Mouse (Mus musculus): Measurements from ENCODE around the gene Bag5. TPM values are rescaled to one million over a fixed set of nuclear protein-coding genes. Genes with fewer than 3 reads are reported as not detected.
A peak's percentile ranks its signal among the peaks of the same experiment; 100 is the strongest.

Gene Bag5
- 71.7 and 73.1 TPM in 2 replicates for polyA plus RNA-seq (2015; fragmentation: Nextera tagmentation; extraction: Ambion mirVana)

GRCm38 (mm10) chr12:111713004-111713651 lies at the start of gene Bag5, which contains the start of gene Apopt1:
Bag5 (minus strand) TSS chr12:111713257.
Apopt1 (plus strand) TSS chr12:111713261.
- Histone ChIP-seq H3K4me1 (peaks cover 26% of the 10 kb centered on the region), H3K9ac (peak within 1 kb of the TSS; percentile 85), H3K9me3 (no peaks in the 10 kb centered on the region), H3K4me2 (peak within 1 kb of the TSS; percentile 71), H3K27me3 (replicated peaks) (no peaks in the 10 kb centered on the region), H3K27ac (peak within 1 kb of the TSS; percentile 86), H3K4me3 (peak within 1 kb of the TSS; percentile 83), H3K36me3 (replicated peaks) (peaks cover 23% of the 10 kb centered on the region)
- WGBS, result under 1% methylated on average over 85 of the region's 86 CpGs
- ATAC-seq (replicated peaks), result peak; percentile 97

GRCm38 (mm10) chr12:111760306-111760908 lies 47.4 kb upstream of the Bag5 start:
- no peak for ATAC-seq (replicated peaks)
- Histone ChIP-seq H3K4me3 (peak overlapping the region; percentile 62), H3K4me2 (peak overlapping the region; percentile 98), H3K9me3 (no peaks in the 10 kb centered on the region), H3K36me3 (replicated peaks) (no peaks in the 10 kb centered on the region), H3K9ac (peak overlapping the region; percentile 87), H3K27ac (peak overlapping the region; percentile 98; the same call in 1 of the 2 replicates), H3K4me1 (peaks cover 43% of the 10 kb centered on the region), H3K27me3 (replicated peaks) (no peaks in the 10 kb centered on the region)
- 73% methylated on average over 7 of the region's 7 CpGs for WGBS

GRCm38 (mm10) chr12:111759176-111760061 lies 46.4 kb upstream of the Bag5 start:
- peak; percentile 69 for ATAC-seq (replicated peaks)
- Histone ChIP-seq H3K9ac (peak overlapping the region; percentile 87), H3K4me1 (peaks cover 42% of the 10 kb centered on the region), H3K27ac (peak overlapping the region; percentile 98), H3K4me3 (peak overlapping the region; percentile 62), H3K36me3 (replicated peaks) (no peaks in the 10 kb centered on the region), H3K9me3 (no peaks in the 10 kb centered on the region), H3K27me3 (replicated peaks) (no peaks in the 10 kb centered on the region), H3K4me2 (peak overlapping the region; percentile 98)
- under 1% methylated on average over 35 of the region's 35 CpGs for WGBS

- ATAC-seq (replicated peaks), result peak; percentile 81
- H3K36me3 ChIP-seq (replicated peaks), result no peaks in the 10 kb centered on the region
- H3K27me3 ChIP-seq (replicated peaks), result no peaks in the 10 kb centered on the region
- no peaks in the 10 kb centered on the region for H3K9me3 ChIP-seq
- peak within 1 kb of the TSS; percentile 98 for H3K27ac ChIP-seq
- peak within 1 kb of the TSS; percentile 62 for H3K4me3 ChIP-seq
- WGBS, result under 1% methylated on average over 81 of the region's 85 CpGs
- H3K4me1 ChIP-seq, result peaks cover 36% of the 10 kb centered on the region
- H3K9ac ChIP-seq, result peak within 1 kb of the TSS; percentile 87
- peak within 1 kb of the TSS; percentile 98 for H3K4me2 ChIP-seq
Observed at GRCm38 (mm10) chr12:111758381-111759175, 45.5 kb upstream of the Bag5 start, which contains the start of gene Klc1. Klc1 (plus strand) TSS chr12:111758849.

- no peaks in the 10 kb centered on the region for H3K9me3 ChIP-seq
- WGBS, result 52% methylated on average over 10 of the region's 10 CpGs
- H3K4me3 ChIP-seq, result peak overlapping the region; percentile 62
- H3K27ac ChIP-seq, result peak overlapping the region; percentile 98
- peak; percentile 5; the same call in 1 of the 2 replicates for ATAC-seq (replicated peaks)
- H3K9ac ChIP-seq, result peak overlapping the region; percentile 87
- no peaks in the 10 kb centered on the region for H3K27me3 ChIP-seq (replicated peaks)
- peak overlapping the region; percentile 98 for H3K4me2 ChIP-seq
- no peaks in the 10 kb centered on the region for H3K36me3 ChIP-seq (replicated peaks)
- H3K4me1 ChIP-seq, result peaks cover 36% of the 10 kb centered on the region
Observed at GRCm38 (mm10) chr12:111757561-111758325, 44.7 kb upstream of the Bag5 start.

- Histone ChIP-seq H3K27me3 (replicated peaks) (no peaks in the 10 kb centered on the region), H3K36me3 (replicated peaks) (no peaks in the 10 kb centered on the region), H3K27ac (no peak overlapping the region), H3K4me2 (no peak overlapping the region), H3K4me1 (peaks cover 29% of the 10 kb centered on the region), H3K4me3 (no peak overlapping the region), H3K9me3 (no peaks in the 10 kb centered on the region), H3K9ac (no peak overlapping the region)
- ATAC-seq (replicated peaks), result no peak
- 50% methylated on average over 5 of the region's 5 CpGs for WGBS
Observed at GRCm38 (mm10) chr12:111756698-111757082, 43.6 kb upstream of the Bag5 start.

GRCm38 (mm10) chr12:111756082-111756697 lies 43.1 kb upstream of the Bag5 start:
- H3K4me1 ChIP-seq, result peaks cover 25% of the 10 kb centered on the region
- no peak overlapping the region for H3K27ac ChIP-seq
- ATAC-seq (replicated peaks), result no peak
- no peaks in the 10 kb centered on the region for H3K27me3 ChIP-seq (replicated peaks)
- H3K4me3 ChIP-seq, result no peak overlapping the region
- no peaks in the 10 kb centered on the region for H3K9me3 ChIP-seq
- no peak overlapping the region for H3K4me2 ChIP-seq
- 66% methylated on average over 4 of the region's 4 CpGs for WGBS
- no peaks in the 10 kb centered on the region for H3K36me3 ChIP-seq (replicated peaks)
- no peak overlapping the region for H3K9ac ChIP-seq

GRCm38 (mm10) chr12:111755231-111755630 lies 42.2 kb upstream of the Bag5 start:
- ATAC-seq (replicated peaks), result no peak
- H3K9me3 ChIP-seq, result no peaks in the 10 kb centered on the region
- H3K27ac ChIP-seq, result no peak overlapping the region
- peaks cover 16% of the 10 kb centered on the region for H3K4me1 ChIP-seq
- no peaks in the 10 kb centered on the region for H3K27me3 ChIP-seq (replicated peaks)
- H3K9ac ChIP-seq, result no peak overlapping the region
- 68% methylated on average over 2 of the region's 2 CpGs for WGBS
- H3K4me3 ChIP-seq, result no peak overlapping the region
- no peaks in the 10 kb centered on the region for H3K36me3 ChIP-seq (replicated peaks)
- H3K4me2 ChIP-seq, result no peak overlapping the region

GRCm38 (mm10) chr12:111754710-111755109 lies 41.7 kb upstream of the Bag5 start:
- H3K4me2 ChIP-seq, result no peak overlapping the region
- ATAC-seq (replicated peaks), result no peak

GRCm38 (mm10) chr12:111753347-111753746 lies 40.3 kb upstream of the Bag5 start:
- Histone ChIP-seq H3K36me3 (replicated peaks) (no peaks in the 10 kb centered on the region), H3K27ac (no peak overlapping the region)

More at GRCm38 (mm10) chr12:111754710-111755109, 41.7 kb upstream of the Bag5 start:
- Histone ChIP-seq H3K9ac (no peak overlapping the region), H3K4me3 (no peak overlapping the region), H3K9me3 (no peaks in the 10 kb centered on the region), H3K4me1 (peaks cover 10% of the 10 kb centered on the region), H3K27me3 (replicated peaks) (no peaks in the 10 kb centered on the region), H3K27ac (no peak overlapping the region), H3K36me3 (replicated peaks) (no peaks in the 10 kb centered on the region)

GRCm38 (mm10) chr12:111752491-111752890 lies 39.4 kb upstream of the Bag5 start:
- H3K4me2 ChIP-seq, result no peak overlapping the region
- ATAC-seq (replicated peaks), result no peak
- H3K27ac ChIP-seq, result no peak overlapping the region
- H3K27me3 ChIP-seq (replicated peaks), result no peaks in the 10 kb centered on the region
- WGBS, result 94% methylated on average over 6 of the region's 6 CpGs
- H3K4me3 ChIP-seq, result no peak overlapping the region
- H3K4me1 ChIP-seq, result no peaks in the 10 kb centered on the region
- no peaks in the 10 kb centered on the region for H3K36me3 ChIP-seq (replicated peaks)
- no peak overlapping the region for H3K9ac ChIP-seq
- H3K9me3 ChIP-seq, result no peaks in the 10 kb centered on the region

More at GRCm38 (mm10) chr12:111753347-111753746, 40.3 kb upstream of the Bag5 start:
- H3K9ac ChIP-seq, result no peak overlapping the region
- H3K4me2 ChIP-seq, result no peak overlapping the region
- H3K9me3 ChIP-seq, result no peaks in the 10 kb centered on the region
- WGBS, result 76% methylated on average over 9 of the region's 9 CpGs
- no peaks in the 10 kb centered on the region for H3K27me3 ChIP-seq (replicated peaks)
- peaks cover 8% of the 10 kb centered on the region for H3K4me1 ChIP-seq
- no peak for ATAC-seq (replicated peaks)
- H3K4me3 ChIP-seq, result no peak overlapping the region

Measured in midbrain, embryonic 15.5 days (tissue).